Mouse (Mus musculus) E14TG2a.4 (cell line): ENCODE results near the gene Chmp1a.
"Not testable (repeated sequence)": the region's sequence is repeated elsewhere in the genome, so short reads cannot be mapped to it uniquely, and the experiment has no call there.

Experiments used
- H3K27me3 ChIP-seq: 2 replicates; pipeline ENCODE4 v1.6.1; 2014; ENCODE audit warnings: low read length, control low read depth; ENCODE audit not compliant: insufficient read depth
- H3K36me3 ChIP-seq: 2 replicates; pipeline ENCODE4 v1.6.1; 2014; ENCODE audit warnings: low read length, control low read depth; ENCODE audit not compliant: insufficient read depth
- H3K4me1 ChIP-seq: replicated peaks from 2 replicates; pipeline ENCODE4 v1.6.1; 2014; ENCODE audit warnings: low read depth, low read length, control low read depth
- H3K4me3 ChIP-seq: replicated peaks from 2 replicates; pipeline ENCODE4 v1.5.1; 2014; ENCODE audit warnings: mild to moderate bottlenecking, low read length
- H3K9me3 ChIP-seq: 2 replicates; pipeline ENCODE4 v1.6.1; 2014; ENCODE audit warnings: low read length, control low read depth
- CTCF ChIP-seq: conservative IDR thresholded peaks from 2 replicates; pipeline ENCODE4 v1.5.1; 2014; ENCODE audit warnings: low read length
- NANOG ChIP-seq: IDR thresholded peaks from 2 replicates; pipeline ENCODE4 v1.6.1; 2014; ENCODE audit warnings: borderline replicate concordance, low read length, mixed read lengths
- POU5F1 ChIP-seq: IDR thresholded peaks from 2 replicates; pipeline ENCODE4 v1.6.1; 2014; ENCODE audit warnings: low read length, borderline replicate concordance

The Chmp1a gene

DNA sequence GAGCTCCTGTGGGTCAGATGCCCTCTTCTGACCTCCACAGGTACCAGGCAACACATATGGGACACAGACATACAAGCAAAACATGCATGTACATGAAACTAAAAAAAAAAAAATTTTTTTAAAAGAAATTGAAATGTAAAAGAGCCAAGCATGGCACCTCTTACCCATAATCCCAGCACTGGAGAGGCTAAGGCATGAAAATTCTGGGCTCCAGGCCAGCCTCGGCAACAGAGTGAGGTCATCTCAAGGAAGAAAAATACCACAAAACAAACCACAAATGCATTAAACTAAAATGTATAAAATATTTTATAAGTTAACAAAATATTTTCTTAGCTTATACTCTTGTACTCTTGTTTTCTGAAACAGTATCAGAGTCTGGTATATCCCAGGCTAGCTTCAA is 8.4 kb upstream of the Chmp1a start:
- H3K4me3 ChIP-seq, result no peak overlapping the region
- no peaks in the 10 kb centered on the region for H3K9me3 ChIP-seq
- H3K36me3 ChIP-seq, result 0 out of 2 replicates have a peak, but pooled peaks cover 2% of the 10 kb centered on the region
- peaks cover 28% of the 10 kb centered on the region for H3K4me1 ChIP-seq
- H3K27me3 ChIP-seq, result no peaks in the 10 kb centered on the region
- TF ChIP-seq CTCF (no peak), NANOG (no peak), POU5F1 (no peak)

DNA sequence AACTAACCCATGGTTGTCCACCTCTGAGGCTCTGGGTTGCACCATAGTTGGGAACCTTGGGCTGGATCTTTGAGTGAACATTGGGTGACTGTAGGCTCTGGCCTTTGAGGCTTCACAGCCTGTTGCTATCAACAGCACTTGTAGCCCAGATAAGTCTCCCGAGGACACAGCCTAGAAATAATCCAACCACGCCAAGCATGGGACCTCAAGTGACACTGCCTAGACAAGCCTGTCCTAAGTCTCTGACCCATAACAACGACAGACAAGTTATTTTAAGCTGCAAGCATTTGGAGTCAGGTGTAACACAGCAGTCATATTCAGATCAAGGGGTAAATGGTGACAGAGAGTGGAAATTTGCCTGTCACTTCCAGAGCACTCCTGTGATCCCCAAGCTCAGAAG is 2.9 kb upstream of the Chmp1a start:
- Histone ChIP-seq H3K4me1 (peaks cover 30% of the 10 kb centered on the region), H3K27me3 (peaks cover 13% of the 10 kb centered on the region), H3K36me3 (peaks cover 8% of the 10 kb centered on the region), H3K4me3 (no peak overlapping the region), H3K9me3 (no peaks in the 10 kb centered on the region)
- TF ChIP-seq POU5F1 (no peak), NANOG (no peak), CTCF (no peak)

DNA sequence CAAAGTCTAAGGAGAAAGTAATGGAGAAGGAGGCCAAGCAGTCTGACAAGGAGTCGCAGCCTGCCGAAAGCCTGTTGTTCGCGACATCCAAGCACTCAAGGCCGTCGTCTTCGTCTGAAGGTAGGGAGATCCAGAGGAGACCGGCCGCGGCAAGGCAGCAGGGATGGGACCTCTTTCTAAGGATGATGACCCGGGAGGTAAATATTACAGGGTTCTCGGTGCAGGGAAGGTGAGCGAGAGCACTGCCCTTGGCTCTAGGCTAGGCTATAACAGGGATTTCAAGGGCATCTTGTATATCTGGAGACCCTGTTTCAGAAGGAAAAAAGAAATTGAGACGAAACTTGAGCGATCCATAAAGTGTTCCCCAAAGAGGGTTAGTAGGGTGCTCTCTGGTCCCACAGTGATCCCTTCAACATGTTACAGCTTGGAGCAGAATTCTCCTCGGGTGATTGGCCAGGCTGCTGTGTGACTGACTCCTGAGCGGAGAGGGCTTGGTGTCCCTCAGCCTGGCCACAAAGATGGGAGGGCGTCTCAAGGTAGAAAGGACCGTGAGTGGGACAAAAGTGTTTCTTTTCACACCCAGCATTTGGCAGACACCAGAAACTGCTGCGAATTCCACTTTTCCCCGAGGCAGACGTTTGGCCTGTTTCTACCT is 682 bp upstream of the Chmp1a start:
- Histone ChIP-seq H3K4me3 (peak overlapping the region; percentile 99), H3K4me1 (peaks cover 30% of the 10 kb centered on the region), H3K27me3 (peaks cover 13% of the 10 kb centered on the region), H3K9me3 (no peaks in the 10 kb centered on the region), H3K36me3 (peaks cover 30% of the 10 kb centered on the region)
- TF ChIP-seq NANOG (no peak), POU5F1 (no peak), CTCF (no peak)

DNA sequence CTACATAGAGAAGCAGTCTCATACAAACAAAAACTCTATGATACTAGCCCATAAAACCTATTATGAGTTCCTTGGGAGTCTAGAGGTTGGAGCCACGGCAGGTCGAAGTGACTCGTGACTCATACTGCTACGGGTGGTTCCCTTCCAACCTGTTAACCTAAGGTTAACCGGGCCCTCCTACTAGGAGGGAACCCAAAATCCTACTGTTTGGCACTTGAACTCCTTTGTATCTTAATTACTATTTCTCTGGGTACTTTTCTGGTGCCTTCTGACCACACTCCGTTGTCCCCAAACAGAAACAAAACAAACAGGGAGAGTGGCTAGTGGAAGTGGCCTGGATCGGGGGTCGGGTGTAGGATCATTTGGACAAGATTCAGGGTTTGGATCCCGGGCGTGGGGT is 687 bp downstream of the Chmp1a start:
- Histone ChIP-seq H3K36me3 (peaks cover 44% of the 10 kb centered on the region), H3K4me3 (peak overlapping the region; percentile 99), H3K9me3 (no peaks in the 10 kb centered on the region), H3K4me1 (peaks cover 31% of the 10 kb centered on the region), H3K27me3 (peaks cover 13% of the 10 kb centered on the region)
- TF ChIP-seq CTCF, result no peak
- no peak for TF ChIP-seq NANOG
- TF ChIP-seq POU5F1, result no peak

DNA sequence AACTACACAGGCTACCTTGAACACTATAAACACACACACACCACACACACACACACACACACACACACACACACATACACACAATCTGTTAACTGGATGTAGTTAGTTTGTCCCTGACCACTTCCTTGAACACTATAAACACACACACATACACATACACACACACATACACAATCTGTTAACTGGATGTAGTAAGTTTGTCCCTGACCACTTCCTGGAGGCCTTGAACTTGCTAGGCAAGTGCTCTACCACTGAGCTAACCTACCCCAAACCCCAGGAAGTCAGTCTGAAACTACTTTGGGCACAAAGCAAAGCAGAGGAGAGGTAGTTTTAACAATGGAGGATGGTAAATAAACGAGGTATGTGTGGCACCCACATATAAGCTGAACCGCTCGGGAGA is 9.0 kb downstream of the Chmp1a start:
- no peaks in the 10 kb centered on the region; the same call in 1 of the 2 replicates for H3K27me3 ChIP-seq
- H3K4me1 ChIP-seq, result peaks cover 10% of the 10 kb centered on the region; the same call in 1 of the 2 replicates
- H3K4me3 ChIP-seq, result no peak overlapping the region
- peaks cover 46% of the 10 kb centered on the region for H3K36me3 ChIP-seq
- TF ChIP-seq NANOG, result no peak
- no peak for TF ChIP-seq CTCF
- TF ChIP-seq POU5F1, result no peak
- no peaks in the 10 kb centered on the region for H3K9me3 ChIP-seq

DNA sequence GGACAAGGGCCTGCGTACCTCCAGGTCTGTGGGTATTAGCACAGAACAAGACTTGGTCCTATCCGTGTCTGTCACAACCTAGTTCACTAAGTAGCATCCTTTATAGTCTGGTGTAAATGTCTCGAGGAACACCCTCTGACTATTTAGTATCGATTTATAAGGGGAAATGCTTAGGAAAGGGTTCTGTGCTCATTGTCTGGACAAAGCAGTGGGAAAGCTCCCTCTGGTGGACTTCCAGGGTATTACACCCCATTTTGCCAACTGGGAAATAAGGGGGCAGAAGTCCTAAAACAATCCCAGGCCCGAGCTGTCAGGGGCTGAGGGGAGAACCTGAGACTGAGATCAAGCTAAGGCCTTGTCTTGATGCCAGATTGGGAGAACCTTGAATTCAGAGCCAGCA is 10.3 kb downstream of the Chmp1a start:
- no peak overlapping the region for H3K4me3 ChIP-seq
- TF ChIP-seq POU5F1 (no peak), CTCF (peak; percentile 99)
- H3K4me1 ChIP-seq, result peaks cover 16% of the 10 kb centered on the region
- no peaks in the 10 kb centered on the region for H3K9me3 ChIP-seq
- no peaks in the 10 kb centered on the region; the same call in 1 of the 2 replicates for H3K27me3 ChIP-seq
- peaks cover 33% of the 10 kb centered on the region for H3K36me3 ChIP-seq

DNA sequence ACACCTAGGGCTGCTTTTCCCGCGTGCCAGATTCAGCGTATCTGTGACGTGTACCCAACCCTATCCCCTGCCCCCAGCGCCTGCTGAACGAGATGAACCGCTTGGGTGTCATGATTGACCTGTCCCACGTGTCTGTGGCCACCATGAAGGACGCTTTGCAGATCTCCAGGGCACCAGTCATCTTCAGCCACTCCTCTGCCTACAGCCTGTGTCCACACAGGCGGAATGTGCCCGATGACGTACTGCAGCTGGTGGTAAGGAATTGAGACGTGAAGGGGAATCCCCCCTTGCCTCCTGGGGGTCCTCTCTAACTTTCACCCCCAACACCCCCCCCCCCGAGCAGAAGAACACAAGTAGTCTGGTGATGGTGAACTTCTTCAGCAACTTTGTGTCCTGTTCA is 12.7 kb downstream of the Chmp1a start:
- no peaks in the 10 kb centered on the region; the same call in 1 of the 2 replicates for H3K27me3 ChIP-seq
- H3K4me3 ChIP-seq, result no peak overlapping the region
- peaks cover 23% of the 10 kb centered on the region for H3K4me1 ChIP-seq
- no peaks in the 10 kb centered on the region for H3K9me3 ChIP-seq
- no peak for TF ChIP-seq CTCF
- no peak for TF ChIP-seq NANOG
- no peak for TF ChIP-seq POU5F1
- peaks cover 13% of the 10 kb centered on the region for H3K36me3 ChIP-seq

DNA sequence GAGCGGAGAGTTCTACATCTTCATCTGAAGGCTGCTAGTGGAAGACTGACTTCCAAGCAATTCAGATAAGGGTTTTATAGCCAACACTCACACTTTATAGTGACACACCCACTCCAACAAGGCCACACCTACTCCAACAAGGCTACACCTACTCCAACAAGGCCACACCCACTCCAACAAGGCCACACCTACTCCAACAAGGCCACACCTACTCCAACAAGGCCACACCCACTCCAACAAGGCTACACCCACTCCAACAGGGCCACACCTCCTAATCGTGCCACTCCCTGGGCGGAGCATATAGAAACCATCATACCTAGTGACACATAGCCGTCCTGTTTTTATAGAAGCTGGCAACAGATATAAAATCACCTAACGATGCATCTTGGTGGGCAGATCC is 15.5 kb downstream of the Chmp1a start:
- H3K9me3 ChIP-seq, H3K27me3 ChIP-seq, H3K36me3 ChIP-seq: not testable (repeated sequence)
- Histone ChIP-seq H3K4me1 (peaks cover 36% of the 10 kb centered on the region), H3K4me3 (0 out of 2 replicates have a peak overlapping the region, but pooled peaks have one; percentile 17)

DNA sequence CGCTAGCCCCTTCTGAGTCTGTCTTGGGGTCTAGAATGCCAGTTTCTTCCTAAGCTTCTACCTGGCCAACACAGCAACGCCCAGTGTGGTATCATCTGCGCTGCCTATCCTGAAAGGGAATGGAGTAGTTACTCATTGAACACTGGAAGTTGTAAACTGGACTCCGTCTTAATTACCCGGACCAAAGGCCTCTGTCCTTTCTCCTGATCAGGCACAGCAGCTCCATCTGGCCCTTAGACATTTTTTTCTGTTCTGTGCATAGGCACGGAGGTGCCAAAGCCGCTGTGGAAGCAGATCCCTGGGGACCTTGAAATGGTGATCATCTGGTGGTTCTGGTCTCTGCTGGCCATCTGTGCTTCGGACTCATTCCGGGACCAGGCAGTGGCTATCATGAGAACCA is 18.8 kb downstream of the Chmp1a start:
- Histone ChIP-seq H3K4me1 (peaks cover 61% of the 10 kb centered on the region), H3K4me3 (no peak overlapping the region), H3K36me3 (no peaks in the 10 kb centered on the region), H3K9me3 (no peaks in the 10 kb centered on the region), H3K27me3 (peaks cover 3% of the 10 kb centered on the region; the same call in 1 of the 2 replicates)
- no peak for TF ChIP-seq CTCF
- no peak for TF ChIP-seq POU5F1
- TF ChIP-seq NANOG, result no peak
